Comparison of ENCODE assay signal across 8 mouse cellular contexts in genomic region chr4:55651811-55652410, GRCm38 (mm10).
A peak's percentile ranks its signal among the peaks of the same experiment; 100 is the strongest.
DNase-seq lines count a peak whose midpoint lies in the region; ATAC-seq and TF ChIP-seq lines count a peak whose summit lies in the region.

No protein-coding gene starts in this region.

- H3K4me2 ChIP-seq in embryonic facial prominence, embryonic 14.5 days (ENCODE audit: low read depth, low read length), result peak overlapping the region; percentile 80
- peak overlapping the region; percentile 71 for H3K4me2 ChIP-seq in hindbrain, embryonic 11.5 days (replicated peaks; ENCODE audit: low read depth, low read length)
- H3K4me2 ChIP-seq in liver, postnatal 0 days (ENCODE audit: low read depth, low read length), result peak overlapping the region; percentile 80

- TF ChIP-seq EP300 in liver, postnatal 0 days (IDR thresholded peaks at IDR 0.05; ENCODE audit: low read depth), result no peak

- H3K9ac ChIP-seq in embryonic facial prominence, embryonic 14.5 days (ENCODE audit: low read depth, low read length), result peak overlapping the region; percentile 73
- H3K9ac ChIP-seq in hindbrain, embryonic 11.5 days (ENCODE audit: low read depth, low read length), result peak overlapping the region; percentile 87
- peak overlapping the region; percentile 59; the same call in 1 of the 2 replicates for H3K9ac ChIP-seq in liver, postnatal 0 days (replicated peaks)

- TF ChIP-seq POLR2A in testis, adult 2 months (IDR thresholded peaks at IDR 0.05; ENCODE audit: control insufficient read depth, low read depth, low read length), result no peak

- TF ChIP-seq CTCF in testis, adult 2 months (IDR thresholded peaks at IDR 0.05; ENCODE audit: control insufficient read depth, insufficient read depth, insufficient replicate concordance, low read depth, low read length), result no peak
- 0 out of 2 replicates have a peak, but pooled peaks have one; percentile 9 for TF ChIP-seq CTCF in liver, postnatal 0 days (IDR thresholded peaks at IDR 0.05; ENCODE audit: low read depth)

- intact Hi-C loops in left cerebral cortex, postnatal 36 days (cut with DNase I), result loop anchor here (1.0 kb wide), 1 partner anchor 120 kb away; the partner anchor contains the start of gene Klf4

- 0 out of 2 replicates have a peak overlapping the region, but pooled peaks have one; percentile 47 for H3K27ac ChIP-seq in testis, adult 2 months (ENCODE audit: control insufficient read depth, insufficient read depth, low read depth, low read length)
- H3K27ac ChIP-seq in embryonic facial prominence, embryonic 14.5 days (replicated peaks; ENCODE audit: low read depth, low read length), result peak overlapping the region; percentile 97
- peak overlapping the region; percentile 75; the same call in 1 of the 2 replicates for H3K27ac ChIP-seq in hindbrain, embryonic 11.5 days (ENCODE audit: low read depth, low read length)
- H3K27ac ChIP-seq in liver, postnatal 0 days (ENCODE audit: low read depth), result peak overlapping the region; percentile 86

- H3K4me1 ChIP-seq in testis, adult 2 months (ENCODE audit: control insufficient read depth, insufficient read depth, low read length), result peaks cover 2% of the 10 kb centered on the region; the same call in 1 of the 2 replicates
- H3K4me1 ChIP-seq in embryonic facial prominence, embryonic 14.5 days (ENCODE audit: control insufficient read depth, insufficient read depth, low read length), result peaks cover 27% of the 10 kb centered on the region
- H3K4me1 ChIP-seq in hindbrain, embryonic 11.5 days (replicated peaks; ENCODE audit: control insufficient read depth, insufficient read depth, low read length), result no peaks in the 10 kb centered on the region; the same call in none of the 2 replicates
- no peaks in the 10 kb centered on the region; the same call in 1 of the 2 replicates for H3K4me1 ChIP-seq in liver, postnatal 0 days (ENCODE audit: insufficient read depth)

- no peaks in the 10 kb centered on the region for H3K27me3 ChIP-seq in testis, adult 2 months (ENCODE audit: control insufficient read depth, insufficient read depth, low read length)
- H3K27me3 ChIP-seq in embryonic facial prominence, embryonic 14.5 days (replicated peaks; ENCODE audit: control insufficient read depth, insufficient read depth, low read length), result no peaks in the 10 kb centered on the region; the same call in 1 of the 2 replicates
- peaks cover 6% of the 10 kb centered on the region; the same call in 1 of the 2 replicates for H3K27me3 ChIP-seq in hindbrain, embryonic 11.5 days (ENCODE audit: control insufficient read depth, insufficient read depth, low read length)
- peaks cover 45% of the 10 kb centered on the region for H3K27me3 ChIP-seq in liver, postnatal 0 days (ENCODE audit: insufficient read depth, low read length)

- H3K36me3 ChIP-seq in testis, adult 2 months (ENCODE audit: control insufficient read depth, insufficient read depth, low read length), result no peaks in the 10 kb centered on the region
- no peaks in the 10 kb centered on the region for H3K36me3 ChIP-seq in embryonic facial prominence, embryonic 14.5 days (ENCODE audit: control insufficient read depth, insufficient read depth, low read length)
- no peaks in the 10 kb centered on the region for H3K36me3 ChIP-seq in hindbrain, embryonic 11.5 days (ENCODE audit: control insufficient read depth, insufficient read depth, low read length)
- no peaks in the 10 kb centered on the region for H3K36me3 ChIP-seq in liver, postnatal 0 days (replicated peaks; ENCODE audit: insufficient read depth, low read length)

- no peak for ATAC-seq in embryonic facial prominence, embryonic 14.5 days (ENCODE audit: low read depth)
- ATAC-seq in hindbrain, embryonic 11.5 days (ENCODE audit: low FRiP score), result peak; percentile 10; the same call in 1 of the 2 replicates
- ATAC-seq in liver, postnatal 0 days, result no peak

- WGBS in embryonic facial prominence, embryonic 14.5 days, result 10% methylated on average over 12 of the region's 12 CpGs
- 11% methylated on average over 12 of the region's 12 CpGs for WGBS in hindbrain, embryonic 11.5 days
- WGBS in liver, postnatal 0 days (ENCODE audit: insufficient replicate concordance), result 14% methylated on average over 12 of the region's 12 CpGs

- DNase-seq in testis, postnatal 10 days (ENCODE audit: low spot score), result no peak
- peak; percentile 75 for DNase-seq in embryonic facial prominence, embryonic 14.5 days (ENCODE audit: low spot score)
- peak; percentile 44 for DNase-seq in hindbrain, embryonic 11.5 days (ENCODE audit: low spot score)
- no peak for DNase-seq in liver, postnatal 0 days
- DNase-seq in retina, embryonic 14.5 days (ENCODE audit: low spot score), result peak; percentile 63
- no peak for DNase-seq in left cerebral cortex, postnatal 36 days (ENCODE audit: low spot score in 2 of 2)
- DNase-seq in spleen, adult 12 weeks (ENCODE audit: low spot score), result no peak

- no peak overlapping the region for H3K4me3 ChIP-seq in testis, adult 2 months (ENCODE audit: control insufficient read depth, low read depth, low read length)
- H3K4me3 ChIP-seq in embryonic facial prominence, embryonic 14.5 days (ENCODE audit: low read depth, low read length), result peak overlapping the region; percentile 52
- peak overlapping the region; percentile 57 for H3K4me3 ChIP-seq in hindbrain, embryonic 11.5 days (ENCODE audit: low read depth, low read length)
- H3K4me3 ChIP-seq in liver, postnatal 0 days (ENCODE audit: low read depth, low read length), result peak overlapping the region; percentile 54

- no peaks in the 10 kb centered on the region for H3K9me3 ChIP-seq in embryonic facial prominence, embryonic 14.5 days (ENCODE audit: control insufficient read depth, low read length)
- H3K9me3 ChIP-seq in hindbrain, embryonic 11.5 days (ENCODE audit: control insufficient read depth, low read length), result no peaks in the 10 kb centered on the region
- no peaks in the 10 kb centered on the region for H3K9me3 ChIP-seq in liver, postnatal 0 days (ENCODE audit: low read length)

Comparison
In these comparisons a context has a peak if more than half of its experiments do, and no peak if none do; other contexts are left out.
1. H3K27ac ChIP-seq: peak in every context shown above with its lines; median percentile 97 in embryonic facial prominence, embryonic 14.5 days; 86 in liver, postnatal 0 days; 75 in hindbrain, embryonic 11.5 days; 47 in testis, adult 2 months.
2. DNase-seq: peak in embryonic facial prominence, embryonic 14.5 days (single experiment), hindbrain, embryonic 11.5 days (single experiment) and retina, embryonic 14.5 days (single experiment); none in testis, postnatal 10 days (single experiment), liver, postnatal 0 days (single experiment), left cerebral cortex, postnatal 36 days (0 of 2) and spleen, adult 12 weeks (single experiment).
3. Peak in every context shown above with its lines, with median percentiles within 50 percentile points of each other: H3K4me2 ChIP-seq and H3K9ac ChIP-seq.